Mouse (Mus musculus): ENCODE measurements around the gene Stra8. TPM values are rescaled to one million over a fixed set of nuclear protein-coding genes. Genes with fewer than 3 reads are reported as not detected.
A peak's percentile ranks its signal among the peaks of the same experiment; 100 is the strongest.

The Stra8 gene
- polyA plus RNA-seq, 1 experiment: not detected

DNA sequence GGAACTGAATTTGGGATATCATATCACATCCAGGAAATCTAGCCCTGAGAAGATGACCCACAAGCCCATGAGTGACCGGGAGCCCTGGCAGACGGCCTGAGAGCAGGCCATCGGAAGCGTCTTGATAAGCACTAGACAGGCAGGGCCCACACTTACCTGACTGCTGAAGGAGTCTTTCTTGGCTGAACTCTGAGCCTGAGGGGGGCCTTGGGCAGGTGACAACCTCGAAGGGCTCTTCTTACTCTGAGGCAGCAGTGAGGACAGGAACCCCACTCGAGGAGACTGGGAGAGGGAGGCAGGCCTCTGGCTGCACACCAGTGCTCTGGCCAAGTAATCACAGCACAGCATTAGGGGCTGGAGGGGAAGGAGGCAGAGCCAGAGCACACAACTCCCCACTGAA, 15.6 kb upstream of the Stra8 start:
- no peak for DNase-seq
- WGBS: 84% methylated on average over 6 of the region's 6 CpGs
- TF ChIP-seq POLR2A (IDR thresholded peaks at IDR 0.05; ENCODE audit: borderline replicate concordance, insufficient read depth, low read length) (no peak), CTCF (IDR thresholded peaks at IDR 0.05; ENCODE audit: borderline replicate concordance, insufficient read depth, low read depth, low read length) (no peak)
- Histone ChIP-seq H3K27ac (ENCODE audit: insufficient read depth, low read length) (no peak overlapping the region), H3K27me3 (ENCODE audit: control insufficient read depth, insufficient read depth, low read length) (no peaks in the 10 kb centered on the region), H3K4me1 (ENCODE audit: control insufficient read depth, insufficient read depth, low read length) (peaks cover 7% of the 10 kb centered on the region), H3K4me3 (replicated peaks; ENCODE audit: insufficient read depth, low read depth, low read length) (no peak overlapping the region)

DNA sequence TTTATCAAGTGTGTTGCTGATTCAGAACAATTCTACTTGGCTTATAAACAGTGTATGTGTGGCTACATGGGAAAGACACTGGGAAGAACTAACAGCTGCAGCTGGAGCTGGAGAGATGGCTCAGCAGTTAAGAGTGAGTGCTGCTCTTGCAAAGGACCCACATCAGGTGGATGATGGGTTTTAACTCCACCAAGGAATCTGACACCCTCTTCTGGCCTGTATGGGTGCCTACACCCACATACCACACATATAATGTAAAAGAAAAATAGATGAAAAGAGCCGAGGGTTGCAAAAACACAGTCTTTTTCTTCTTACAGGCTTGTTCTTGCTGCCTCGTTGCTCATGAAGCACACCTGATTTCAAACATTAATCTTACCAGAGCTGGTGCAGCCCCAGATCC, 13.8 kb upstream of the Stra8 start:
- no peaks in the 10 kb centered on the region for H3K27me3 ChIP-seq (ENCODE audit: control insufficient read depth, insufficient read depth, low read length)
- no peak overlapping the region for H3K4me3 ChIP-seq (replicated peaks; ENCODE audit: insufficient read depth, low read depth, low read length)
- no peak for DNase-seq
- TF ChIP-seq CTCF (IDR thresholded peaks at IDR 0.05; ENCODE audit: borderline replicate concordance, insufficient read depth, low read depth, low read length): no peak
- TF ChIP-seq POLR2A (IDR thresholded peaks at IDR 0.05; ENCODE audit: borderline replicate concordance, insufficient read depth, low read length): no peak
- peaks cover 6% of the 10 kb centered on the region for H3K4me1 ChIP-seq (ENCODE audit: control insufficient read depth, insufficient read depth, low read length)
- 77% methylated on average over 2 of the region's 2 CpGs for WGBS
- H3K27ac ChIP-seq (ENCODE audit: insufficient read depth, low read length): no peak overlapping the region

DNA sequence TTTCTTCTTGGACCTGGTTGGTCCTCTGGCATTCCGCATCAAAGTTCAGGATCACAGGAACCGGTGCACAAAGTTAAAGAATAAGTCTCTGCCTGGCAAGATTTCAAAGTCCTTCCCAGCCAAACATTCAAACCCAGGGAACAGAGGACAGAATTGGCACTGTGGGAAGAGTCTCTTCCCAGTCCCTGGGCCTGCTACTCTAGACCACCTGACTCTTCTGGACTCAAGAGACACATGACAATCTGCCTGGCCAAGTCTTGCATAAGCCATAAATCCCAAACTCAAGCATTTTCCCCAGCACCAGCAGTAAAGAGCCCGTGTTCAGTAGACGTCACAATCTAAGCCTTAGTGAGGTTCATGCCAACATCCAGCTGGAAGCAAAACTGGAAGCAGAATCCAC, 13.3 kb upstream of the Stra8 start:
- Histone ChIP-seq H3K27me3 (ENCODE audit: control insufficient read depth, insufficient read depth, low read length) (no peaks in the 10 kb centered on the region), H3K4me1 (ENCODE audit: control insufficient read depth, insufficient read depth, low read length) (0 out of 2 replicates have a peak, but pooled peaks cover 2% of the 10 kb centered on the region), H3K4me3 (replicated peaks; ENCODE audit: insufficient read depth, low read depth, low read length) (no peak overlapping the region), H3K27ac (ENCODE audit: insufficient read depth, low read length) (peak overlapping the region; percentile 7)
- DNase-seq: no peak
- WGBS: 38% methylated on average over 4 of the region's 4 CpGs
- TF ChIP-seq POLR2A (IDR thresholded peaks at IDR 0.05; ENCODE audit: borderline replicate concordance, insufficient read depth, low read length): no peak
- no peak for TF ChIP-seq CTCF (IDR thresholded peaks at IDR 0.05; ENCODE audit: borderline replicate concordance, insufficient read depth, low read depth, low read length)

DNA sequence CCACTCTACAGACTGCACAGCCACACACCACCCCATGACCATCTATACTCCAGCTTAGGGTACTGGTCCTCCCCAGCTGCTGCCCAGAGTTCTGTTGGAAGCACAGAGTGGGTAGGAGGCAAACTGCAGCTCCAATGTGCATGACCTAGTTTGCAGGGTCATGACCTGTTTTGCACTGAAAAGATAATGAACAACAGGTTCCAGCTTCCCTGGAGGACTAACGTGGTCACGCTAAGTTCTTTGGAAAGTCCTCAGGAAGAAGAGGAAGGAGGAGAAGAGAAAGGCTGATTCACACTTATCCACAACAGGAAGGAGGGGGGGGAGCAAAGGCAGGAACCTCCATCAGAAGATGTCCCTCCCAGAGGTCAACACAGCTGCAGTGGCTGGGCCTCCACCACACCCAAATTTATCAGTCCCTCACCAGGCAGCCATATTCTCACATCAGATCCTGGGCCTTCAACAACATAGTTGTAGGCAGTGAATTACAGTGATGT, 12.8 kb upstream of the Stra8 start:
- Histone ChIP-seq H3K4me1 (ENCODE audit: control insufficient read depth, insufficient read depth, low read length) (0 out of 2 replicates have a peak, but pooled peaks cover 2% of the 10 kb centered on the region), H3K27ac (ENCODE audit: insufficient read depth, low read length) (peak overlapping the region; percentile 7), H3K27me3 (ENCODE audit: control insufficient read depth, insufficient read depth, low read length) (no peaks in the 10 kb centered on the region), H3K4me3 (replicated peaks; ENCODE audit: insufficient read depth, low read depth, low read length) (no peak overlapping the region)
- TF ChIP-seq CTCF (IDR thresholded peaks at IDR 0.05; ENCODE audit: borderline replicate concordance, insufficient read depth, low read depth, low read length): no peak
- no peak for TF ChIP-seq POLR2A (IDR thresholded peaks at IDR 0.05; ENCODE audit: borderline replicate concordance, insufficient read depth, low read length)
- DNase-seq: no peak
- 69% methylated on average over 2 of the region's 2 CpGs for WGBS

DNA sequence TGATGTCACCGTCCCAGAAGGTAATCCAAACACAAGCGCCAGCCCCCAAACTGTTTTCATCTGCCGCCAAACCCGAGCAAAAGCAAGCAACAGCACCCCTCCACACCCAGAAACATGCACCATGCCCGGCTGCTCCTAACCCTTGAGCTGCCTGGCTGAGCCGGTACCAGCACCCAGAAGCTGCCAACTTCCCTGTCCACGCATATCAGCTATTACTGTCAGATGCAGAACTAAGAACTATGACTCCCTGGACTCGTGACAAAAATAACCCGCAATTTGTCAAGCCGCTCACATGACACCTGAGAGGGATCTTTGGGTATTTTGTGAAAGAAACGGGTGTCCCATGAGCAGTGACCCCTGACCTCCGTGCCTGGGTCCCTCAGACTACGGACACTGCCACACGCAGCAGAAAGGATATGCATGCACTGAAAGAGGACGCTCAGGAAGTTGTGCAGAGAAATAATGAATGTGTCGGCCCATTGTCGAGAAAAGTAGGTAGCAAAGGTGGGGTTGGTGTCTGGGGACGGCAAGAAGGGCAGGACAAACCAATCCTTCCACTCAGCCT, 12.2 kb upstream of the Stra8 start:
- WGBS: 85% methylated on average over 18 of the region's 18 CpGs
- H3K27ac ChIP-seq (ENCODE audit: insufficient read depth, low read length): no peak overlapping the region
- 0 out of 2 replicates have a peak, but pooled peaks cover 2% of the 10 kb centered on the region for H3K4me1 ChIP-seq (ENCODE audit: control insufficient read depth, insufficient read depth, low read length)
- no peak overlapping the region for H3K4me3 ChIP-seq (replicated peaks; ENCODE audit: insufficient read depth, low read depth, low read length)
- no peak for TF ChIP-seq POLR2A (IDR thresholded peaks at IDR 0.05; ENCODE audit: borderline replicate concordance, insufficient read depth, low read length)
- no peaks in the 10 kb centered on the region for H3K27me3 ChIP-seq (ENCODE audit: control insufficient read depth, insufficient read depth, low read length)
- no peak for DNase-seq

DNA sequence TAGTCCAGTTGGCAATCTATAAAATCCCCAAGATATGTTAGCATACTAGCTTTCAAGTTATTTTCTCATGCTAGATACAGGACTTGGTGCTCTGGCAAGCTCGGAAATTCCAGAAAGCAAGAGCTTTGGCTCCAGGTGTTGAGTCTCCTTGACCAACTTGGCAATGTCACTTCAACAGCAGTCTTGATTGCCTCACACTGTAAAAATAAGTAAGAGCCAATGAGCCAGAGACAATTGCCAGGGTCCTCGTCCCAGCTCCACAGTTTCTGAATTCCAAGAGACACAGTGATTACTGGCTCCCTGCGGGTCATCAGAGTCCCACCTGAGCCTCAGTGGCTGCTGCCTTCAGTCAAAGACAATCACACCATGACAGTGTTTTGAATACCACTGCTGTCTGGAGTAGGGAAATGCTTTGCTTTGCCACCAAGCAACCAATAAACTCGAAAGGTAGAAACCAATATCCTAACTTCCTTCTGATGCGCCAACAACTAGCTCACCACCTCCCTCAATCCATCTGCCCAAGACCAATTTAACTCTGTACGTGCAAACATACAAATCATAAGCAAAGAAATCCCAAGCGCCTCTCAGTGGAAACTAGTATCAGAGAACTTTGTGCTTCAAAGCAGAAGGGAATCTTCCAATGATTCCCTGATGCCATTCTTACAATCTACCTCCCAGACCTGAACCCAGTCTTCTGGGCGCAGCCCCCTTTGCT, 10.2 kb upstream of the Stra8 start:
- WGBS: 36% methylated on average over 8 of the region's 8 CpGs
- DNase-seq: no peak
- Histone ChIP-seq H3K4me3 (replicated peaks; ENCODE audit: insufficient read depth, low read depth, low read length) (peak overlapping the region; percentile 80), H3K4me1 (ENCODE audit: control insufficient read depth, insufficient read depth, low read length) (0 out of 2 replicates have a peak, but pooled peaks cover 2% of the 10 kb centered on the region), H3K27me3 (ENCODE audit: control insufficient read depth, insufficient read depth, low read length) (no peaks in the 10 kb centered on the region), H3K27ac (ENCODE audit: insufficient read depth, low read length) (no peak overlapping the region)
- no peak for TF ChIP-seq CTCF (IDR thresholded peaks at IDR 0.05; ENCODE audit: borderline replicate concordance, insufficient read depth, low read depth, low read length)
- no peak for TF ChIP-seq POLR2A (IDR thresholded peaks at IDR 0.05; ENCODE audit: borderline replicate concordance, insufficient read depth, low read length)

DNA sequence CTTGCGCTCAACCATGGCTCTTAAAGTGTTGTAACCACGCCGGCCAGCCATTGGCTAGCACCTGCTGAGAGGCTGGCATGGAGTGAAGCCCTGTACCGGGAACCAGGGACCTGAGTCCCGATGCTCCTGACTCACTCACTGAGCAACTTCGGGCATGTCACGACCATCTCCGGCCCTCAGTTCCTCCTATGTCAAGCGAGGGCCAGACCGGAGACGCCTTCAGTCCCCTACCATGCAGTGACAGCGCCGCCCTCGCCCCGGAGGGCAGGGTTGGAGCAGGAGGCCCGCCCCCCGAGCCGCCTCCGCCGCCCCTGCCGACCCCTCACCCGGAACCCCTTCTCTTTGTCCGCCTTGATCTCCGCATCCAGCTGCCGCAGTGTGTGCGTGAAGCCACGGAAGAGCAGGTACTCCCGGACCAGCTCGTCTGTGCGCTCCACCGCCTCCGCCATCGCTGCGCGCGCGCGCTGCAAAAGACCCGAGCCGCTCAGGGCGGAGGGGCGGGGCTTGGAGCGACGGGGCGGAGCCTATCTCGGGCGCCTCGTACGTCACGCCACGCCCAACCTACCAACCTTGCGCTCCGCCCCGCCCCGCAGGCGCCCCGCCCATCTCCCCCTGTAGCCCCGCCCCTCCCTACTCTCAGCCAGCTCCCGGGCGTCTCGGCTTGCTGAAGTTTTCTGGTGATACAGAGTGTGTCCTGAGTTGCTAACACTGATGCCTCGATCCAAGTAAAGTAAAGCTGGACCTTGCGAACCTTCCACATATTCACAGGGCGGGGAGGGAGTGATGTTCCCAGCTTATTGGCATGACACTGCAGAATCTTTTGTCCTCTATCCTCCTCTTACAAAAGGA, 9.4 kb upstream of the Stra8 start, which contains the start of gene Wdr91:
Gene Wdr91 (minus strand): TSS at position 506 of the 849 bp plus-strand sequence.
- peak within 1 kb of the TSS; percentile 80 for H3K4me3 ChIP-seq (replicated peaks; ENCODE audit: insufficient read depth, low read depth, low read length)
- TF ChIP-seq POLR2A (IDR thresholded peaks at IDR 0.05; ENCODE audit: borderline replicate concordance, insufficient read depth, low read length) (peak; percentile 77), CTCF (IDR thresholded peaks at IDR 0.05; ENCODE audit: borderline replicate concordance, insufficient read depth, low read depth, low read length) (no peak)
- H3K4me1 ChIP-seq (ENCODE audit: control insufficient read depth, insufficient read depth, low read length): 0 out of 2 replicates have a peak, but pooled peaks cover 2% of the 10 kb centered on the region
- peak; percentile 88 to 92 for DNase-seq
- under 1% methylated on average over 59 of the region's 64 CpGs for WGBS
- no peak within 1 kb of the TSS for H3K27ac ChIP-seq (ENCODE audit: insufficient read depth, low read length)
- H3K27me3 ChIP-seq (ENCODE audit: control insufficient read depth, insufficient read depth, low read length): no peaks in the 10 kb centered on the region
